Mouse (Mus musculus): ENCODE measurements around the gene Timm8a2.
"Not testable (repeated sequence)": the region's sequence is repeated elsewhere in the genome, so short reads cannot be mapped to it uniquely, and the experiment has no call there.

Gene Timm8a2

DNA sequence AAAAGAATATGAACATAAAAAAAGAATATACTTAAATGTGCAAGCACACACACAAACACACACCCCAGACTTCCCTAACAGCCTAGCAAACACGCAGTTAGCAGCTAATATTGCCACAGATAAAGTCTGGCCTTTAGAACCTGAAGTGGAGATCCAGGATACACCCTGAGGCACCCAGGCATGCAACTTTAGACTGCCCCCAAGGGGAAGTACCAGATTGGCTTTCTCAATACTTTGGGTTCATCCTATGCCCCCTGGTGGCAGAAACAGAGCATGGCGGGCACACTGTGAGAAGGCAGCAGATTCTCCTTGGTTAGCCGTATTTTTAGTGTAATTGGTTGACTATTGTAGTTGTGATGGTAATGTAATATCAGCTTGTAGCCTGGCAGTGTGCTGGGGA lies 26.2 kb downstream of the Timm8a2 start:
- DNase-seq (ENCODE audit: low spot score in 2 of 2): peak; percentile 82 to 91

DNA sequence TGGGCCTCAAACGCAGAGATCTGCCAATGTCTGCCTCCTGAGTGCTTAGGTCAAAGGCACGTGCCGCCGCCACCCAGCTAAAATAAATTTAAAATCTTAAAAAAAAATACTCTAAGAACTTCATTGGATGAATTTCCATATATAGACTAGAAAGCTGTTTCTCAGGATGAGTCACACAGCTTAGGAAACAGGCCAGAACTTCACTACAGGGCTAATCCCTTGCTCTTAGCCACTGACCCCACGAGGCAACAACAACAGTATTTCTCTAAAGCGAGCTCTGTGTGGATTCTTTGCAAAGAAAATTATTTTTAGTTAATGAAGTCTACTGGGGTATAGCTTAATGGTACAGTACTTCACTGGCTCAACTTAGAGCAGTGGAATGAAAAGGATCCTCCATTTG lies 26.9 kb downstream of the Timm8a2 start:
- no peak for DNase-seq (ENCODE audit: low spot score in 2 of 2)

DNA sequence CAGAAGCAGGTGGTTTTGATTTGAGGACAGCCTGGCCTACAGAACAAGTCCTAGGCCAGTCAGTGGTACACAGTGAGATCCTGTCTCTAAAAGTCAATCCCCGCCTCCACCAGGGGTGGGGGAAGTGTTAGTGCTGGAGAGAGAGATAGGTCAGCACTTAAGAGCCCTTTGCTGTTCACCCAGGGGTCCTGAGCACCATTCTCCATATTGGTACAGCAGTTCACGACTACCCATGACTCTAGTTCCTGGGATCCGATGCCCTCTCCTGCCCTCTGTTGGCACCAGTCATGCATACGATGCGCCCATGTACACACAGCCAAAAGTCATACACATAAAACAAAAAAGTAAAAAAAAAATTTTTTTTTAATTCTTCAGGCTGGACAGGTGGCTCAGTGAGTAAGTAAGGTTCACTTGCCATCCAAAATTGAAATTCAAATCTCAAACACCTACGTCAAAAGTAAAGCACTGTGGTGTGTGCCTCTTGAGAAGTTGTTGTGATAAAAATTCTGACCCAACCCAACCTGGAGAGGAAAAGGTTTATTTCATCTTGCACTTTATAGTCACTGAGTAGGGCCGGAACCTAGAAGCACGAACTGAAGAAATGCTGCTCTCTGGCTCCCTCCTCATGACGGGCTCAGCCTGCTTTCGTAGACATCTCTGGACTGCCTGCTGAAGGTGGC lies 28.1 kb downstream of the Timm8a2 start:
- no peak for DNase-seq (ENCODE audit: low spot score in 2 of 2)

DNA sequence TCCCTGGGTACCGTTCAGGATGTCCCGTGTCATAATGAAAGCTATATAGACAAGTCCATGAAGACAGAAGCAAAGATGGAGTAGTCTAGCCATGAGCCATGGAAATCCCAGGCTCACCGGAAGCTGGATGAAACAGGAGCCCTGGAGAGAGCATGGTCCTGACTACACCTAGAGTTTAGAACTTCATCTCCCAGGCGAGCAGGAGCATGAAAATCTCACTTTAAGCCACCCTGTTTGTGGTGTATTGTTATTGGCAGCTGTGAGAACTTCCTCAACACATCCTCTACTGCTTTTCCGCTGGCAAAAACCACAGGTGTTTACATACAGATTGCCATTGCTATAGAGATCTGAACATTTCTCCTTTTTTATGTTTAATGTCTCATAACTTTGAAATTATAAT lies 29.1 kb downstream of the Timm8a2 start:
- DNase-seq (ENCODE audit: low spot score in 2 of 2): peak in 1 of 2 experiments; percentile 46

GRCm38 (mm10) chr14:122064519-122064918 lies 30.0 kb downstream of the Timm8a2 start:
- DNase-seq (ENCODE audit: low spot score in 2 of 2): peak; percentile 77 to 89

DNA sequence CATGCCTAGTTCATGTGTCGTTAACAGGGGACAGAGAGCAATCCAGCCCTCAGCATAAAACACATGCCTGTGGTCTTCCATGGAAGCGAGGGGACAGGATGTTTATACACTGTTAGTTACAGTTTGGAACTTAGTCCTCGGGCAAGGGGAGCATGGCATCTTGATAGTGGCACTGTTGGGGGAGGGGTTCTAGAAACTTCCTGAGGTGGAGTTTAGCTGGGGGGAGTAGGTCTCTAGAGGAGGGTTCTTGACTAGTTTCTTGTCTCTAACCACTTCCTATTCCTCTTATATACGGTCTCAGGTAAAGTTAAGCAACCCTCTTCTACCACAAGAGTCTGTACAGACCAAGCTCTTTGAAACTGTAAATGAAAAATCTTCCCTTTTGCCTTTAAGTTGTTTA lies 31.8 kb downstream of the Timm8a2 start:
- DNase-seq (ENCODE audit: low spot score in 2 of 2): peak; percentile 66

- DNase-seq (ENCODE audit: low spot score in 2 of 2): not testable (repeated sequence)
These were observed 33.6 kb downstream of the Timm8a2 start for GRCm38 (mm10) chr14:122068036-122068435.

- DNase-seq (ENCODE audit: low spot score in 2 of 2): no peak
These were observed 34.6 kb downstream of the Timm8a2 start for GRCm38 (mm10) chr14:122068801-122069695.

- DNase-seq (ENCODE audit: low spot score in 2 of 2): no peak
These were observed 35.5 kb downstream of the Timm8a2 start for GRCm38 (mm10) chr14:122069948-122070347.

DNA sequence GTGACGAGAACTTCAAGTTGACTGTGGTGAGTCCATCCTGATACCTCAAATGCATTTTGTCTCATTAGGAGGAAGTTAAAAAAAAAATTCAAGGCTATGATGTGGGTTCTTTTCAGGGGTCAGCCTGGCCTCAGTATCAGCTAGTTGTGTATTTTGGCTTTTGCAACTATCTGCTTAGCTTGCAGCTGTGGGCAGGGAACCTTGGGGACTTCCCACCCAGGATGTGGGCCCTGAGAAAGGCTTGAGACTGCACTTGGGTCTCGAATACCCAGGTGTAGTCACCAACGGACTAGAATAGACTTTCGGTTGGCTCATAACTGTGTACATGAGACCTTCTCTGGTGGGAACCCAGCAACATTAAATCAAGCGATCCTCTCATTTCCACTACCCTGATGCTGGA lies 38.9 kb downstream of the Timm8a2 start:
- DNase-seq (ENCODE audit: low spot score in 2 of 2): peak in 1 of 2 experiments; percentile 37

DNA sequence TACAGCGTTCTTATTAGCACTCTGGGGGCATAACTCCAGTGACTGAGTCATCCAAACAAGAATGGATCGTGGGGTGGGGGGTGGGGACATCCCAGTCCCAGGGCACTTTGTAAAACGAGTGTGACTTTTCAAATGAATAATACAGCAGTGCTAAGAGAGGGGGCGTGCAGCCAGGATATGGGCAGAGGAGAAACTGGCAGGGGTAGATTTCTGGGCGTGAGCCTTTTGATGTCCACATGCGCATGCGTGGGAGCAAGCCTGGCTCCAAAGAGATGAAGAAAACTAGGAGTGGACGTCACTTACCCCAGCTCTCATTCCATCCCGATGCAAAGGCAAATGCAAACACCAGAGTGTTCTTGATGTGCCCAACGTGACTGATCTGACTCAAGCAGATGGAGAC lies 39.9 kb downstream of the Timm8a2 start:
- no peak for DNase-seq (ENCODE audit: low spot score in 2 of 2)

- no peak for DNase-seq (ENCODE audit: low spot score in 2 of 2)
These were observed 41.2 kb downstream of the Timm8a2 start for GRCm38 (mm10) chr14:122075485-122076200.

DNA sequence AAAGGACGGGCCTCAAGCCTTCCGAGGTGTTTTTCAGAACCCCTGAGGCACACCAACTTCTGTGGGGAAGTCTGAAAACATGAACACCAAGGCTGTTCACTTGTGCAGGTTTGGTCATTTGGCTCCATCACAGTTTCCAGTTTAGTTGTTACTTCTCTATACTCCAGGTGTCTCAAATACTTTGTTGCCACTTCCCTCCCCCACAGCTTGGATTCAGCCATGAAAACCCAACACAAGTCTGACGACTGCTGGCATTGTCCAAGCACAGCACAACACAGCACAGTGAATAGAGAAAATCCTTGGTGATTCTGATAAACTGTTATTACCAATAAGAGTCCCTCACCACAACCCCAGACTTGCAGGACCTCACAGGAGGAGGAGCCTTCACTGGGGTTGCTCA lies 42.5 kb downstream of the Timm8a2 start:
- DNase-seq (ENCODE audit: low spot score in 2 of 2): no peak

GRCm38 (mm10) chr14:122079428-122079827 lies 45.0 kb downstream of the Timm8a2 start:
- peak; percentile 49 to 80 for DNase-seq (ENCODE audit: low spot score in 2 of 2)

- DNase-seq (ENCODE audit: low spot score in 2 of 2): no peak
These were observed 45.4 kb downstream of the Timm8a2 start for GRCm38 (mm10) chr14:122079921-122080320.

DNA sequence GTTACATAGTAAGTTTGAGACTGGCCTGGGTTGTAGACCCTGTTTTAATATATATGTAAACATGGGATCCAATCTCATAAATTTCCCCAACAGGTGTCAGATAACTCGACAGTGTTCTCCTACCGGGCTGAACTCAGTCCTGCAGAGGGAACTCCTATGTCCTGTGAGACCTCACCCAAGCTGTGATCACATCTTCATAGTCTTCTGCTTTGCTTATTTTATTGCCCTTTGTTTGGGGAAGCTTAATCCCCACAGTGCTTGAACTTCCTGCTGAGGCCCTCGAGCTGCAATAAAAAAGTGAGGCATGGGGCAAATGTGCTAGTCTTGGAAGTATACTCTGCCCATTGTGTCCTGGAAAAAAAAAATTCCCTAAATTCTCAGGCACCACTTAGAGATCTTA lies 46.8 kb downstream of the Timm8a2 start:
- no peak for DNase-seq (ENCODE audit: low spot score in 2 of 2)

DNA sequence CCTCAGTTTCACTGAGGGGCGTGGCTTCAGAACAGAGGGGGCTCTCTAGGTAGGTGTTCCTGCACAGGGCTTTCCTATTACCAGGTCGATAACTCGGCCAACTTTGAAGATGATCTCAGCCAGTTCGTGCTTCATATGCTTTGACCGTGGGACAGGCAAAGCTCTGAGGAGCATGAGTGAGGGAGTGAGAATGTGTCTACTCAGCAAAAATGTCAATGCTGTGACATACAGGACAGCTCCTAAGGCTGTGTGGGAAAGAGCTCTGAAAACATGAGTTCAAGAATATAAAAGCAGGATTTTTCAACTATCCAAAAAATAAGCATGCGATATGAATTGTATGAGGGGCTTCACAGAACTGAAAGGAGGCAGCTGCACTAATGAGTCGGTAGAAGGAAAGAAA lies 49.0 kb downstream of the Timm8a2 start:
- no peak for DNase-seq (ENCODE audit: low spot score in 2 of 2)

DNA sequence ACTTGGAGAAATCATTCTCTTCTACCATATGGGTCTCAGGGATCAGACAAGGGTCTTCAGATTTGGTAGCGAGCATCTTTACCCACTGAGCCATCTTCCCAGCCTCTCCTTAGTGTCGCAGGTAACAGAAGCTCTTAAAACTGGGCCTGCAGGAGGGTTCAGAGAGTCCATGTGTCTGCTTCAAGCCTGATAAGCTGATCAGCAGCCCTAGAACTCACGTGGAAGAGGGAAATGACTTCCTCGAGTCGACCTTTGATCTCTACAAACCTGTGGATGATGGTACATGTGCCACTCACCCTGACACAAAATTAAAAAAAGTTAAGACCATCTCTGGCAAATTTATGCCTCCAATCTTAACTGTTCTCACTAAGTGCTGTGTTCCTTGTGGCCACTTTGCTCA lies 53.5 kb downstream of the Timm8a2 start:
- no peak for DNase-seq (ENCODE audit: low spot score in 2 of 2)
